Comparison of ENCODE assay signal across 8 mouse cellular contexts in the genomic region with DNA sequence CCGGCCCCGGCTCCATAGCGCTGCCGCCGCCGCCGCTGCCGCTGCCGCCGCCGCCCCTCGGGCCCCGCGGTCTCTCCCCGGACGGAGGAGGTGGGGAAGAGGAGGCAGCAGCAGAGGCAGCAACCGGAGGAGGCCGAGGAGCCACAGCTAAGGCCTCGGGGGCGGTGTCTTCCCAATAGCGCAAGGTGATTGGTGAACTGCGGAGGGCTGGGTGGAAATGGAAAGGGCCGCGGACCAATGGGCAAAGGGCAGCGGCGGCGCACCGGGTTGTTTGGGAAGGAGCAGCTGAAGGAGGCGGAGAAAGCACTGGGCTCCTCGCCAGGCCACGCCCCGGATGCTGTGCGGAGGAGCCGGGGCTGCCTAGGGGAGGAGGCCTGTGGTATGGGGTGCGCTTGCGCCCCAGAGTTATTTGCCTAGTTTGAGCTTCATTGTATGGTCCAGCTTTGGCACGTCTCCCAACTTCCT. TPM values are rescaled to one million over a fixed set of nuclear protein-coding genes. Genes with fewer than 3 reads are reported as not detected.
DNase-seq lines count a peak whose midpoint lies in the region; ATAC-seq and TF ChIP-seq lines count a peak whose summit lies in the region.

Bmt2 (minus strand) TSS at position 149 of the 465 bp plus-strand sequence.

- H3K4me2 ChIP-seq in embryonic facial prominence, embryonic 13.5 days = peak within 1 kb of the TSS; percentile 80
- H3K4me2 ChIP-seq in limb, embryonic 12.5 days = peak within 1 kb of the TSS; percentile 63
- peak within 1 kb of the TSS; percentile 67 for H3K4me2 ChIP-seq in midbrain, embryonic 15.5 days

- H3K27me3 ChIP-seq in embryonic facial prominence, embryonic 13.5 days = no peaks in the 10 kb centered on the region
- H3K27me3 ChIP-seq in kidney, adult 2 months (replicated peaks; ENCODE audit: control insufficient read depth, insufficient read depth, low read length) = no peaks in the 10 kb centered on the region
- no peaks in the 10 kb centered on the region for H3K27me3 ChIP-seq in limb, embryonic 12.5 days
- H3K27me3 ChIP-seq in midbrain, embryonic 15.5 days (replicated peaks) = no peaks in the 10 kb centered on the region
- no peaks in the 10 kb centered on the region for H3K27me3 ChIP-seq in spleen, adult 2 months (ENCODE audit: control insufficient read depth, insufficient read depth, low read length)

- TF ChIP-seq POLR2A in kidney, adult 2 months (IDR thresholded peaks at IDR 0.05; ENCODE audit: low read depth, low read length) = peak; percentile 81
- TF ChIP-seq POLR2A in spleen, adult 2 months (IDR thresholded peaks at IDR 0.05; ENCODE audit: low read depth, low read length) = peak; percentile 74

- no peaks in the 10 kb centered on the region for H3K9me3 ChIP-seq in embryonic facial prominence, embryonic 13.5 days
- no peaks in the 10 kb centered on the region for H3K9me3 ChIP-seq in limb, embryonic 12.5 days
- H3K9me3 ChIP-seq in midbrain, embryonic 15.5 days = no peaks in the 10 kb centered on the region

- peak; percentile 99 for ATAC-seq in embryonic facial prominence, embryonic 13.5 days (ENCODE audit: insufficient number of reproducible peaks, insufficient read depth, low FRiP score, low TSS enrichment, low read depth)
- peak; percentile 99 for ATAC-seq in limb, embryonic 12.5 days (ENCODE audit: insufficient number of reproducible peaks, insufficient read depth, low FRiP score, low TSS enrichment, low read depth)
- ATAC-seq in midbrain, embryonic 15.5 days (replicated peaks) = peak; percentile 99

- TF ChIP-seq CTCF in kidney, adult 2 months (conservative IDR thresholded peaks at IDR 0.05; ENCODE audit: insufficient read depth, insufficient read length, low read depth, low read length) = no peak
- no peak for TF ChIP-seq CTCF in spleen, adult 2 months (IDR thresholded peaks at IDR 0.05; ENCODE audit: extremely low read depth, insufficient read depth, insufficient read length, insufficient replicate concordance)

- peak within 1 kb of the TSS; percentile 95 for H3K4me3 ChIP-seq in embryonic facial prominence, embryonic 13.5 days
- peak within 1 kb of the TSS; percentile 89 for H3K4me3 ChIP-seq in kidney, adult 2 months (ENCODE audit: insufficient read depth, low read depth, low read length)
- peak within 1 kb of the TSS; percentile 92 for H3K4me3 ChIP-seq in limb, embryonic 12.5 days (replicated peaks)
- H3K4me3 ChIP-seq in midbrain, embryonic 15.5 days = peak within 1 kb of the TSS; percentile 84
- peak within 1 kb of the TSS; percentile 90 for H3K4me3 ChIP-seq in spleen, adult 2 months (ENCODE audit: extremely low read depth, insufficient read depth, insufficient read length)

- peak within 1 kb of the TSS; percentile 95 for H3K9ac ChIP-seq in embryonic facial prominence, embryonic 13.5 days
- peak within 1 kb of the TSS; percentile 95 for H3K9ac ChIP-seq in limb, embryonic 12.5 days (replicated peaks)
- H3K9ac ChIP-seq in midbrain, embryonic 15.5 days = peak within 1 kb of the TSS; percentile 89

- peak within 1 kb of the TSS; percentile 96 for H3K27ac ChIP-seq in embryonic facial prominence, embryonic 13.5 days
- H3K27ac ChIP-seq in kidney, adult 2 months (ENCODE audit: insufficient read depth, low read depth, low read length) = peak within 1 kb of the TSS; percentile 69
- peak within 1 kb of the TSS; percentile 97 for H3K27ac ChIP-seq in limb, embryonic 12.5 days
- H3K27ac ChIP-seq in midbrain, embryonic 15.5 days = peak within 1 kb of the TSS; percentile 94
- H3K27ac ChIP-seq in spleen, adult 2 months (ENCODE audit: insufficient read depth, low read length) = peak within 1 kb of the TSS; percentile 96

- 0 out of 2 replicates have a peak, but pooled peaks cover 8% of the 10 kb centered on the region for H3K4me1 ChIP-seq in embryonic facial prominence, embryonic 13.5 days
- no peaks in the 10 kb centered on the region for H3K4me1 ChIP-seq in kidney, adult 2 months (ENCODE audit: control insufficient read depth, insufficient read depth, low read length)
- H3K4me1 ChIP-seq in limb, embryonic 12.5 days (replicated peaks) = peaks cover 3% of the 10 kb centered on the region
- H3K4me1 ChIP-seq in midbrain, embryonic 15.5 days = peaks cover 20% of the 10 kb centered on the region
- H3K4me1 ChIP-seq in spleen, adult 2 months (ENCODE audit: control insufficient read depth, insufficient read depth, insufficient read length) = peaks cover 8% of the 10 kb centered on the region

- WGBS in embryonic facial prominence, embryonic 13.5 days = under 1% methylated on average over 37 of the region's 37 CpGs
- under 1% methylated on average over 37 of the region's 37 CpGs for WGBS in kidney, adult 2 months
- WGBS in limb, embryonic 12.5 days = under 1% methylated on average over 37 of the region's 37 CpGs
- WGBS in midbrain, embryonic 15.5 days = under 1% methylated on average over 37 of the region's 37 CpGs
- WGBS in spleen, adult 2 months = under 1% methylated on average over 37 of the region's 37 CpGs

- H3K36me3 ChIP-seq in embryonic facial prominence, embryonic 13.5 days = no peaks in the 10 kb centered on the region
- H3K36me3 ChIP-seq in kidney, adult 2 months (ENCODE audit: control insufficient read depth, insufficient read depth, low read length) = no peaks in the 10 kb centered on the region
- peaks cover 3% of the 10 kb centered on the region; the same call in 1 of the 2 replicates for H3K36me3 ChIP-seq in limb, embryonic 12.5 days
- H3K36me3 ChIP-seq in midbrain, embryonic 15.5 days (replicated peaks) = no peaks in the 10 kb centered on the region
- no peaks in the 10 kb centered on the region for H3K36me3 ChIP-seq in spleen, adult 2 months (ENCODE audit: control insufficient read depth, insufficient read depth, low read length)

- peak; percentile 100 for DNase-seq in 3134 (ENCODE audit: extremely low read depth, insufficient read length, low spot score)
- DNase-seq in adrenal gland, postnatal 36 days = peak; percentile 100
- peak; percentile 99 to 100 for DNase-seq in heart, adult 18-20 months
- peak; percentile 100 for DNase-seq in kidney, adult 2 months
- DNase-seq in spleen, adult 2 months (ENCODE audit: low read depth in 1 of 2, low spot score in 2 of 2) = peak; percentile 96 to 99

RNA-seq across cellular contexts. Expression of gene Bmt2, which starts in this region (rescaled TPM):
- 10 to 100 TPM; 11.8 to 14.8 TPM for total RNA-seq in adrenal gland, postnatal 36 days (2021)
- polyA plus RNA-seq in embryonic facial prominence, embryonic 13.5 days (2015; fragmentation: Nextera tagmentation; extraction: Ambion mirVana) = 19.4 and 21.3 TPM in 2 replicates
- total RNA-seq in heart, adult 18-20 months (2021) = 1 to 10 TPM; 9.3 to 9.8 TPM
- 2.8 and 3.5 TPM in 2 replicates for polyA plus RNA-seq in kidney, adult 2 months (2012; rRNA removed)
- 23.7 and 25.5 TPM in 2 replicates for polyA plus RNA-seq in limb, embryonic 12.5 days (2016; fragmentation: Nextera tagmentation; extraction: Ambion mirVana)
- polyA plus RNA-seq in midbrain, embryonic 15.5 days (2015; fragmentation: Nextera tagmentation; extraction: Ambion mirVana) = 19.8 and 20.7 TPM in 2 replicates
- 2.6 and 3.0 TPM in 2 replicates for polyA plus RNA-seq in spleen, adult 2 months (2012; rRNA removed)

Comparison
In these comparisons a context has a peak if more than half of its experiments do, and no peak if none do; other contexts are left out.
1. Peak in every context shown above with its lines: DNase-seq, ATAC-seq, H3K4me3 ChIP-seq and H3K27ac ChIP-seq.